Mouse (Mus musculus): ENCODE results near the gene Pum1. TPM values are rescaled to one million over a fixed set of nuclear protein-coding genes. Genes with fewer than 3 reads are reported as not detected.
"Not testable (repeated sequence)": the region's sequence is repeated elsewhere in the genome, so short reads cannot be mapped to it uniquely, and the experiment has no call there.

Gene Pum1
- 123 and 124 TPM in 2 replicates for polyA plus RNA-seq (2016; fragmentation: Nextera tagmentation; extraction: Ambion mirVana)

DNA sequence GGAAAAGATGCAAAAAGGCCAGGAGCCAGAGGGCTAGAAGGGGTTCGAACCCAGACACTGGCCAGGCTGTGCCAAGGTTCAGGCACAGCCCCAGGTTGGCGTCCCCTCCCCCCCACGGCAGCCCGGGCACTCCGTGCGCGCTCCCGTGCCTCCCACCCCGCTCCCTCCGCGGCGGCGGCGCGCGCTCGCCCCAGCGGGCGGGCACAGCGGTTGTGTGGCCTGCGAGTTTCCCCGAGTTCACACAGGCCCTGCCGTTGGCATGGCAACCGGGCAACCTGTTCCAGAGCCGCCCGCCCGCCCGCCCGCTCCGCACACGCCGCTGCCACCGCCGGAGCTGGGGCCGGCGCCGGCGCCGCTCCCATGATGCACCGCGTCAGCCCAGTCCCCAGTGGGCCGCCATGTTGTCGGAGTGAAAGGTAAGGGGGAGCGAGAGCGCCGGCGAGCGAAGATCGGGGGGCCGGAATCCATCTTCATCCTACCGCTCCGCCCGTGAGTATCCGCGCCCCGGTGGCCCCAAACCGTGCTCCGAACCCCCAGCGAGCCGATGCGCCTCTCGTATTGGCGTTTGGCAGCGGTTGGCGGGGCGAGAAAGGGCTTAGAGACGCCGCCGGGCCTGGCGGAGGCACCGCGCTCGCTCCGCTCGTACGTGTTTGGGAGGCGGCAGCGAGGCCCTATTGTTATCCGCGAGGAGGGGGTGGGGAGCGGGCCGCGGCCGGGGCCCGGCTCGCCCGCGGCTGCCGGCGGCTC, at the start of gene Pum1:
Gene Pum1, plus strand, starts transcription at position 343 of the 747 bp plus-strand sequence.
- WGBS, result under 1% methylated on average over 86 of the region's 90 CpGs
- peak; percentile 92 for ATAC-seq (ENCODE audit: insufficient number of reproducible peaks, insufficient read depth, low FRiP score, low TSS enrichment, low read depth)
- Histone ChIP-seq H3K27ac (peak within 1 kb of the TSS; percentile 97), H3K9ac (replicated peaks) (peak within 1 kb of the TSS; percentile 98), H3K4me1 (replicated peaks) (peaks cover 23% of the 10 kb centered on the region), H3K9me3 (no peaks in the 10 kb centered on the region), H3K27me3 (no peaks in the 10 kb centered on the region), H3K36me3 (no peaks in the 10 kb centered on the region; the same call in 1 of the 2 replicates), H3K4me2 (peak within 1 kb of the TSS; percentile 63), H3K4me3 (replicated peaks) (peak within 1 kb of the TSS; percentile 65)

DNA sequence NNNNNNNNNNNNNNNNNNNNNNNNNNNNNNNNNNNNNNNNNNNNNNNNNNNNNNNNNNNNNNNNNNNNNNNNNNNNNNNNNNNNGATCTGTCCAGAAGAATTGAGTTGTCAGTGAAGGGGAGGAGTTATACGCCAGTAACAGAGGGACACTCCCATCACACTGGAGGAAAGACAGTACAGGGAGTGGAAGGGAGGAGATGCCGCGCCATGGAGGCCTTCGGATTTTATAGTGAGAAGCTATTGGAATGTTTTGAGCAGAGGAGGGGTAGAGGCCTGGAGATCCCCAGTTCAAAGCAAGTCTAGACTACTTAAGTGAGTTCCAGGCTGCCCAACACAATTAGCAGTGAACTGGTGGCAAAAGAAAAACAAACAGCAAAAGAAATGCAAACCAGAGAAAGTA, 33.7 kb upstream of the Pum1 start:
- no peaks in the 10 kb centered on the region for H3K36me3 ChIP-seq
- no peaks in the 10 kb centered on the region for H3K4me1 ChIP-seq (replicated peaks)
- no peak overlapping the region for H3K9ac ChIP-seq (replicated peaks)
- H3K4me3 ChIP-seq (replicated peaks), result no peak overlapping the region
- H3K27me3 ChIP-seq, result no peaks in the 10 kb centered on the region
- H3K9me3 ChIP-seq, result no peaks in the 10 kb centered on the region
- no peak overlapping the region for H3K27ac ChIP-seq
- no peak for ATAC-seq (ENCODE audit: insufficient number of reproducible peaks, insufficient read depth, low FRiP score, low TSS enrichment, low read depth)
- H3K4me2 ChIP-seq, result peak overlapping the region; percentile 34
- 6% methylated on average over 4 of the region's 4 CpGs for WGBS

DNA sequence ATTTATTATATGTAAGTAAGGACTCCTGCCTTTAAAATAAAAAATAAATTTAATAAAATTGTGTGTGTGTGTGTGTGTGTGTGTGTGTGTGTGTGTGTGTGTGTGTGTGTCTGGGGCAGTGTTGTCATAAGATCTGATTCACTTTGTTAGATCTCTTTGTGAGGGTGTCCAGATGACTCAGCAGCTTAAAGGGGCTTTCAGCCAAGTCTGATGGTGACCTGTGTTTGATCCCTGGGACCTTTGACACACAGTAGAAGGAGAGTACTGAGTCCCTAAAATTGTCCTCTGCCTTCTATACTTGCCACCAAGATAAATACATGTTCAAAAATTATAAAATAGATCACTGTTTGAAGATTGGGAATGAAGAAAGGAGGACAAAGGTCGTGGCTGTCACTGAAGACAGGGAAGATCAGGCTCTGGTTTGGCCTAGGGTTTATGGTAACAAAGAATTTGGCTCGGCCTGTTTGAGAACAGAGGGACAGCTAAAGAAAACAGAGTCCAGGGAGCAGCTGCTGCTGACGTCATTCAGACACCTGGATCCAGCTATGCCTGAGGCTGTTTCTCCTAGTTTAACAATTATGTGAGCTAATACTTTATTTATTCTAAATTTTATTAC, 32.8 kb upstream of the Pum1 start:
- no peaks in the 10 kb centered on the region for H3K27me3 ChIP-seq
- H3K9me3 ChIP-seq, result no peaks in the 10 kb centered on the region
- H3K4me1 ChIP-seq (replicated peaks), result no peaks in the 10 kb centered on the region
- no peak overlapping the region for H3K27ac ChIP-seq
- H3K9ac ChIP-seq (replicated peaks), result no peak overlapping the region
- WGBS, result 55% methylated on average over 3 of the region's 3 CpGs
- no peaks in the 10 kb centered on the region for H3K36me3 ChIP-seq
- ATAC-seq (ENCODE audit: insufficient number of reproducible peaks, insufficient read depth, low FRiP score, low TSS enrichment, low read depth), result no peak
- no peak overlapping the region for H3K4me3 ChIP-seq (replicated peaks)
- no peak overlapping the region for H3K4me2 ChIP-seq

DNA sequence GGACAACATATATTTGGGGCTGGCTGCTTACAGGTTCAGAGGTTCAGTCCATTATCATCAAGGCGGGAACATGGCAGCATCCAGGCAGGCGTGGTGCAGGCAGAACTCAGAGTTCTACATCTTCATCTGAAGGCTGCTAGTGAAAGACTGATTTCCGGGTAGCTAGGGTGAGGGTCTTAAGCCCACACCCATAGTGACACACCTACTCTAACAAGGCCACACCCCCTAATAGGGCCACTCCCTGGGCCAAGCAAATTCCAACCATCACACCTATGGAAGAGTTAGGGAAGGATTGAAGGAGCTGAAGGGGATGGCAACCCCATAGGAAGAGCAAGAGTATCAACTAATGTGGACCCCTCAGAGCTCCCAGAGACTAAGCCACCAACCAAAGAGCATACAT, 28.0 kb upstream of the Pum1 start:
- H3K4me1 ChIP-seq (replicated peaks); H3K9ac ChIP-seq (replicated peaks); H3K4me3 ChIP-seq (replicated peaks); H3K4me2 ChIP-seq; H3K27ac ChIP-seq; ATAC-seq (ENCODE audit: insufficient number of reproducible peaks, insufficient read depth, low FRiP score, low TSS enrichment, low read depth); H3K27me3 ChIP-seq; H3K36me3 ChIP-seq; H3K9me3 ChIP-seq: not testable (repeated sequence)
- WGBS, result 94% methylated on average over 3 of the region's 3 CpGs

DNA sequence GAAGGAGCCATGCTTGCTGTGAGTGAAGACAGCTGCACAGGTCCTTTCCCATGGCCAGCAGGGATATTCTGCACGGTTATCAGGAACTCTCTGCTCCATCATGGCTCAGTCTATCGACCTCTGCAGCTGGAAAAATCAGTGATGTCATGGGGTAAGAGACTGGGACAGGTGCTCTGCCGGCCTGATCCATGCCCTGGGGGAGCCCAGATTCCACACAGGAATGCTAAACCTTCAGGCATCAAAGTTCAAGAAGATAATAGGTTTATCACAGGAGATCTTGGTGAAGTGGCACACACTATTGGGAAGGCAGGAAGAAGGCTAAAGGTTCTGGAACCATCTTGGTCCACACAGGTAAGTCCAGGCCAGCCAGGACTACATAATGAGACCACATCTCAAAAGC, 26.4 kb upstream of the Pum1 start:
- Histone ChIP-seq H3K9me3 (no peaks in the 10 kb centered on the region), H3K4me2 (no peak overlapping the region), H3K27me3 (no peaks in the 10 kb centered on the region), H3K27ac (no peak overlapping the region), H3K4me3 (replicated peaks) (no peak overlapping the region), H3K4me1 (replicated peaks) (no peaks in the 10 kb centered on the region), H3K36me3 (no peaks in the 10 kb centered on the region), H3K9ac (replicated peaks) (no peak overlapping the region)
- WGBS, result 77% methylated on average over 3 of the region's 3 CpGs
- ATAC-seq (ENCODE audit: insufficient number of reproducible peaks, insufficient read depth, low FRiP score, low TSS enrichment, low read depth), result no peak

DNA sequence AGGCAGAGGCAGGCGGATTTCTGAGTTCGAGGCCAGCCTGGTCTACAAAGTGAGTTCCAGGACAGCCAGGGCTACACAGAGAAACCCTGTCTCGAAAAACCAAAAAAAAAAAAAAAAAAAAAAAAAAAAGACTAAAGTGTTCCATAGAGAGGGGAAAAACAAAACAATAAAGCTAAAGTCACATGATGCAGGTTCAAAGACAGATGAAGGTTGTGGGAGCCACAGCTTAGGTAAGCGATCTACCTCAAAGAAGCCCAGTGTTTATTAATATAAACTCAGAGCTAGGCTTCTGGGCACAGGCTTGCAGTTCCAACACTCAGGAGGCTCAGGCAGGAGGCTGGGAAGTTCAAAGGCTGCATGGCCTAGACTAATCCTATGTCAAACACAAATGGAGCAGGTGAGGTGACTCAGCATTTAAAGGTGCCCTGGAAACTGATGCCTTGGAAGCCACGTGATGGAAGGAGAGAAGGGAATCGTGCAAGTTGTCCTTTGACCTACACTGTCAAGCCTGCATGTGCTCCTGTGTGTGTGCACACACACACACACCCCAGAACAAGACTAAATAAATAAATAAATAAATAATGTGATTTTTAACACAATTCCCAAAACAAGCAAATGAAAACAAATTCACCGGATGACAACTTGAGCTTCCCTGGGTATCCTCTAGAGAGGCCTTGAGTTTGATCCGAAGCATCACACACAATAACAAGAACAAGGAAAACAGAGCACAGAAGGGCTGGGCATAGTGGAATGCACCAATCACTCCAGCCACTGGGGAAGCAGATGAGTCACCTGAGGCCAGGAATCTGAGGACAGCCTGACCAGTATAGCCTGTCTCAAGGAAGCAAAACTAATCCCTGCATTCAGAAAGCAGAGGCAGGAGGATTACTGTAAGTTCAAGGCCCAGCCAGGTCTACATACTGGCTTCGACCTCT, 25.4 kb upstream of the Pum1 start:
- no peaks in the 10 kb centered on the region for H3K4me1 ChIP-seq (replicated peaks)
- no peaks in the 10 kb centered on the region for H3K27me3 ChIP-seq
- H3K4me2 ChIP-seq, result no peak overlapping the region
- H3K27ac ChIP-seq, result no peak overlapping the region
- H3K36me3 ChIP-seq, result no peaks in the 10 kb centered on the region
- no peak overlapping the region for H3K4me3 ChIP-seq (replicated peaks)
- no peak overlapping the region for H3K9ac ChIP-seq (replicated peaks)
- H3K9me3 ChIP-seq, result no peaks in the 10 kb centered on the region
- 86% methylated on average over 8 of the region's 9 CpGs for WGBS
- no peak for ATAC-seq (ENCODE audit: insufficient number of reproducible peaks, insufficient read depth, low FRiP score, low TSS enrichment, low read depth)

DNA sequence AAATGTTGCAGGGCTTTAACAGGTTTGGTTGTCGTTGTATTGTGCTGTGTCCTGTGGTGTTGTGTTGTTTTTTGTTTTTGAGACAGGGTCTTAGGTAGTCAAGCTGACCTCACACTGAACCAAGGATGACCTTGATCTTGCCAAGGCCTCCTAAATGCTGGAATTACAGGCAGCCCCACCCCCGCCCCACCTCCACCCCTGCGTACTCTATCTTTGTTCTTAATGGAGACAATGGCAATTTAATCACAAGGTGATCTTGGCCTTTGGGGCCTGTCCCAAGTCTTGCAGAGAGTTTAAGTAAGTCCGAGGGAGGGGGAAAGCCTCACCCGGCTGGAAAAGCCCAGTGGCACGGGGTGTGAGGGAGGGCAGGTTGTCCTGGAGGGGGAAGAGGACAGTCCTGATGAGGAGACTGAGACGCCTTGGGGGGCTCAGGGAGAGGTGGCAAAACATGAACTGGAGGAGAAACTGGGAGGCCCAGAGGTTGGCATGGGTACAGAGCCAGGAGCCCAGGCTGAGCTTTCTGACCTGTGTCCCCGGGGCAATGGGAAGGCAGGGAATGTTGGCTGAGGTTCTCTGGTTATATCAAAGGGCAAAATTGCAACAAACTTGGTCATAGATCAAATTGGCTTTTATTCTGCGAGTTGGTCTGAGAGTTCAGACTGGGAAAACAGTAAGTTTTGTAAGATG, 22.9 kb upstream of the Pum1 start:
- 75% methylated on average over 9 of the region's 9 CpGs for WGBS

DNA sequence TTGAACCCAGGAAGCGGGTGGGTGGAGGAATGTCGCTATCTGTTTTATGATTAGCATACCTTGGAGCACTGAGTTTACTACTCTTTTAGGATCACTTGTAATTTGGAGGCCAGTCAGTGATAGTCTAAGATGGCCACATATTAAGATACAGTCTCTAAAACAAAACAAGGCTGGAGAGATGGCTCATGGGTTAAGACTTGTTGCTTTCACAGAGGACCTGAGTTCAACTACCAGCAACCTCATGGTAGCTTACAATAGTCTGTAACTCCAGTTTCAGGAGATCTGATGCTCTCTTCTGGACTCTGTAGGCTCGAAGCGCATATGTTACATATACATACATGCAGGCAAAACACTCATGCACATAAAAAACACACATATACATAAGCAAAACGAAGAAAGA, 20.7 kb upstream of the Pum1 start:
- Histone ChIP-seq H3K9ac (replicated peaks) (no peak overlapping the region), H3K27ac (no peak overlapping the region), H3K4me2 (no peak overlapping the region), H3K27me3 (no peaks in the 10 kb centered on the region), H3K9me3 (no peaks in the 10 kb centered on the region), H3K4me3 (replicated peaks) (no peak overlapping the region), H3K36me3 (no peaks in the 10 kb centered on the region), H3K4me1 (replicated peaks) (no peaks in the 10 kb centered on the region)
- WGBS, result 85% methylated on average over 5 of the region's 5 CpGs
- ATAC-seq (ENCODE audit: insufficient number of reproducible peaks, insufficient read depth, low FRiP score, low TSS enrichment, low read depth), result no peak

More for the DNA sequence above, 22.9 kb upstream of the Pum1 start:
- no peak for ATAC-seq (ENCODE audit: insufficient number of reproducible peaks, insufficient read depth, low FRiP score, low TSS enrichment, low read depth)
- H3K9me3 ChIP-seq, result no peaks in the 10 kb centered on the region
- H3K27ac ChIP-seq, result no peak overlapping the region
- H3K27me3 ChIP-seq, result no peaks in the 10 kb centered on the region
- no peaks in the 10 kb centered on the region for H3K4me1 ChIP-seq (replicated peaks)
- H3K36me3 ChIP-seq, result no peaks in the 10 kb centered on the region
- no peak overlapping the region for H3K9ac ChIP-seq (replicated peaks)
- H3K4me3 ChIP-seq (replicated peaks), result no peak overlapping the region
- H3K4me2 ChIP-seq, result no peak overlapping the region

DNA sequence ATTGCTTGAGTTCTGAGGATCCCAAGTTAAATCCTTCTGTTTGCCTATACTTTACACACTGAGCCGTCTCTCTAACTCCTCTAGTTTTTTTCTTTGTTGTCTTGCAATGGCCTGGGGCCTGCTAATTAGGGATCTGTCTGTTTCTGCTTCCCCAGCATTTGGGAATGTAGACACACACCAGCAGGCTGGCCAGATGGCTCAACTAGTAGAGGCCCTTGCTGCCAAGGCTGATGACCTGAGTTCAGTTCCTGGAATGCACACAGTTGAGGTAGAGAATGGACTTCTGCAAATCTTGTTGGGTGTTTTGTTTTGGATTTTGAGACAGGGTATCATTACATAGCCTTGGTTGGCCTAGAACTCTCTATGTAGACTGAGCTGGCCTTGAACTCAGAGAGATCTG, 17.7 kb upstream of the Pum1 start:
- 62% methylated on average over 1 of the region's 1 CpGs for WGBS
- Histone ChIP-seq H3K36me3 (no peaks in the 10 kb centered on the region), H3K4me3 (replicated peaks) (no peak overlapping the region), H3K9ac (replicated peaks) (no peak overlapping the region), H3K9me3 (no peaks in the 10 kb centered on the region), H3K4me1 (replicated peaks) (no peaks in the 10 kb centered on the region), H3K27ac (no peak overlapping the region), H3K27me3 (no peaks in the 10 kb centered on the region), H3K4me2 (no peak overlapping the region)
- ATAC-seq (ENCODE audit: insufficient number of reproducible peaks, insufficient read depth, low FRiP score, low TSS enrichment, low read depth), result no peak

DNA sequence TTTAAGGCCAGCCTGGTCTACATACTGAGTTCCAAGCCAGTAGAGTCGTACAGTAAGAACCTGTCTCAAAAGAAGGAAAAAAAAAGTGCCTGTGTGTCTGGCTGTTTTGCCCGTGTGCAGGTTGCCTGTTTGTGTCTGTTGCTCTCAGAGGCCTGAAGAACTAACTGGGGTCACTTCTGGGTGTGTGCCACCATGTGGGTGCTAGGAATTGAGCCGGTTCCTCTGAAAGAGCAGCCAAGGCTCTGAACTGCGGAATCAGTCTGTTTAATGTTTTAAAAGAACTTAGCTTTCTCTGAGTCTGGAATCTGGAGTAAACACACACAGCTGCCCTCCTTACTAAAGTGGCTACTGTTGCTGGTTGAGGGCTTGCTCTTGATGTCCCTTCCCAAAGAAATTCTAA, 11.8 kb upstream of the Pum1 start:
- Histone ChIP-seq H3K4me2 (no peak overlapping the region), H3K4me3 (replicated peaks) (no peak overlapping the region), H3K4me1 (replicated peaks) (no peaks in the 10 kb centered on the region; the same call in 1 of the 2 replicates), H3K27ac (no peak overlapping the region), H3K27me3 (no peaks in the 10 kb centered on the region), H3K36me3 (no peaks in the 10 kb centered on the region), H3K9me3 (no peaks in the 10 kb centered on the region), H3K9ac (replicated peaks) (no peak overlapping the region)
- 74% methylated on average over 4 of the region's 4 CpGs for WGBS
- ATAC-seq (ENCODE audit: insufficient number of reproducible peaks, insufficient read depth, low FRiP score, low TSS enrichment, low read depth), result no peak

DNA sequence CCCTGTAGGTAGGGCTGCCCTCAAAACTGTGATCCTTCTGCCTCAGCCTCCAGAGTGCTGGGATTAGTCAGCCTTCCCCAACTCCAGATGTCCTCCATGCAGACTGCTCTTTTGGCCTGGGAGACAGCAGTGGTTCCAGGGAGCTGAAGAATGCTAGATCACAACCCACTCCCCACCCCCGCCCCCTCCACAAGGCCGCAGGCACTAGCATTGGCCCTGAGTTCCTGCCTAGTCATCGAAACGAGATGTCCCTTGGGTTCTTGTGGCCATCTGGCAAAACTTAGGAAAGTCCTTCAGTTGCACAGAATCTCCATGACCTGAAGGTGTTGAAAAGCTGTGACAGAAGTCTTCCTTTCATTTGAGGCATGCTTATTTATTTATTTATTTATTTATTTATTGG, 10.6 kb upstream of the Pum1 start:
- 57% methylated on average over 4 of the region's 4 CpGs for WGBS
- H3K9ac ChIP-seq (replicated peaks), result no peak overlapping the region
- no peaks in the 10 kb centered on the region; the same call in 1 of the 2 replicates for H3K4me1 ChIP-seq (replicated peaks)
- H3K9me3 ChIP-seq, result no peaks in the 10 kb centered on the region
- H3K27ac ChIP-seq, result no peak overlapping the region
- no peak overlapping the region for H3K4me3 ChIP-seq (replicated peaks)
- ATAC-seq (ENCODE audit: insufficient number of reproducible peaks, insufficient read depth, low FRiP score, low TSS enrichment, low read depth), result no peak
- no peak overlapping the region for H3K4me2 ChIP-seq
- no peaks in the 10 kb centered on the region for H3K36me3 ChIP-seq
- no peaks in the 10 kb centered on the region for H3K27me3 ChIP-seq

All from limb, embryonic 12.5 days (tissue).